Mouse (Mus musculus): Measurements from ENCODE around the gene Large2.

DNA sequence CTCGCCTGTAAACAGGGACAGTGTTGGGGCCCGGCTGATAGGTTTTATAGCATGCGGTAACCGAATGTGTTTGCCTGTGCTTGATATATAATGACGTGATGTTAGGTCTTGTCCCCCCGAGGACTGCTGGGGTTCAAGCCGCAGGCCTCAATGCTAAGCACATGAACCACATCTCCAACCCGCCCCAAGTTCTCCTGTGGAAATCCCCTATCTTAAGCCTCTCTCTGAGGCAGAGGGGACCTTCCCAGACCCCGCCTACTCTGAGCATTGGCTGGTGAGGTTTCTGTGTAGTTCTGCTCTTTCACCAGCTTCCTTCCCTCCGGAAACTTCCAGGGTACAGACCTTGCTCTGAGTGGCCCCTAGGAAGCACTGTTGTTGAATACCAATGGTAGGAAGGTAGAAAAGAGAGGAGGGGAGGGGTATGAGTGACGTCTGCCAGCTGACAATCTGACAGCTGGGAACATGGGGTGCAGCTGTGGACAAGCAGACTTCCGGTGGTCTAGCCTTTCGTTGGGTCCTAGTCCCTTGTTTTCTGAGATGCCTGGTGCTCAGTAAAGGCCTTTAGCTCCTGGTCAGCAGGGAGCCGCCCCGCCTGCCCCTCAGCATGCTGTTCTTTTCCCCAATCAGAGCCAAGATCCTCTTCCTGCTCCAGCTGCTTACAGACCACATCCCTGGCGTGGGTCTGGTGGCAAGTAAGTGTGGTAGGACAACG is 5.3 kb upstream of the Large2 start:
- no peak for TF ChIP-seq CTCF (IDR thresholded peaks at IDR 0.05; ENCODE audit: insufficient read depth, low read depth, low read length)
- no peak for TF ChIP-seq POLR2A (IDR thresholded peaks at IDR 0.05; ENCODE audit: insufficient read depth, low read depth, low read length)
